Mouse (Mus musculus) bone marrow macrophage, adult 2 months (primary cell): ENCODE data around the gene Ces3b.

Experiments used
- CTCF ChIP-seq: IDR thresholded peaks from 2 replicates; pipeline ENCODE4 v1.5.1; 2012; ENCODE audit warnings: low read depth, mild to moderate bottlenecking, low read length, moderate library complexity
- POLR2A ChIP-seq: IDR thresholded peaks from 2 replicates; pipeline ENCODE4 v1.6.1; 2012; ENCODE audit warnings: mild to moderate bottlenecking, low read depth, low read length, borderline replicate concordance

DNA sequence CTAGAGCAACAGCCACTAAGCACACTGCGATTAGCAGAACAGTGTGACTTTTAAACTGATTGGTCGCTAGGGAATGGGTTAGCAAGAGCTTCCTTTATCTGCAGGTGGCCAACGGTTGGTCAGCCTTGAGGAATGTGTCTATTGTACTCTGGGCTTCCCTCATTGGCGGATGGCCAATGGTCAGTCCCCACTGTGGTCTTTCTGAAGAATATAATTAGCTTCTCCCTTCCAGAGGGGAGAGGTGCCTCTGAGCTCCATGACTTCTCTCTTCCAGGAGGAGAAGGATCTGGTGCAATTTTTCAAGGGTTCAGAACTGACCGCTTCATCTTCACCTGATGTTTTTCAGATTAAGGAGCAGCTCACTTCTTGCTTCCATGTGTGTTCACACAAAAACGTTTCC, 6.5 kb upstream of the Ces3b start:
- TF ChIP-seq CTCF (no peak), POLR2A (no peak)
